Mouse (Mus musculus): Measurements from ENCODE around the gene Exosc1.

GRCm38 (mm10) chr19:41935921-41936320 is 2.7 kb upstream of the Exosc1 start:
- TF ChIP-seq CTCF (IDR thresholded peaks at IDR 0.05; ENCODE audit: low read depth, low read length) (no peak), POLR2A (IDR thresholded peaks at IDR 0.05; ENCODE audit: insufficient read depth, low read length) (no peak)

Measured in ES-Bruce4 (cell line).